Mouse (Mus musculus): ENCODE results near the gene Gm33543.

- TF ChIP-seq POLR2A (IDR thresholded peaks at IDR 0.05; ENCODE audit: insufficient read depth, low read length) (no peak), EP300 (IDR thresholded peaks at IDR 0.05; ENCODE audit: insufficient read depth, low read depth, low read length) (no peak), CTCF (IDR thresholded peaks at IDR 0.05; ENCODE audit: low read depth, low read length) (no peak)
These were observed 13.3 kb downstream of the Gm33543 start for GRCm38 (mm10) chr10:95829471-95829870.

All from ES-Bruce4 (cell line).